Mouse (Mus musculus) hindbrain, embryonic 13.5 days (tissue): ENCODE data around the gene Vdac2. TPM values are rescaled to one million over a fixed set of nuclear protein-coding genes. Genes with fewer than 3 reads are reported as not detected.

Experiments used
- ATAC-seq: fragments of 200-750 bp; cut with Nextera tagmentation; 2 replicates; pipeline ENCODE4 v1.8.0; 2017; ENCODE audit warnings: moderate TSS enrichment; ENCODE audit not compliant: low FRiP score
- H3K27ac ChIP-seq: fragments of 300-500 bp; sonication (generic); 2 replicates; pipeline ENCODE4 v1.5.1; 2015; ENCODE audit warnings: inconsistent platforms, mild to moderate bottlenecking, moderate library complexity
- H3K27me3 ChIP-seq: fragments of 300-500 bp; sonication (generic); 2 replicates; pipeline ENCODE4 v1.6.1; 2015; ENCODE audit warnings: mild to moderate bottlenecking, inconsistent platforms
- H3K36me3 ChIP-seq: fragments of 300-500 bp; sonication (generic); 2 replicates; pipeline ENCODE4 v1.6.1; 2015; ENCODE audit warnings: mild to moderate bottlenecking, inconsistent platforms
- H3K4me1 ChIP-seq: fragments of 300-500 bp; sonication (generic); replicated peaks from 2 replicates; pipeline ENCODE4 v1.6.1; 2015; ENCODE audit warnings: inconsistent platforms
- H3K4me2 ChIP-seq: fragments of 300-500 bp; sonication (generic); 2 replicates; pipeline ENCODE4 v1.6.1; 2015; ENCODE audit warnings: inconsistent platforms, mild to moderate bottlenecking, moderate library complexity
- H3K4me3 ChIP-seq: fragments of 300-500 bp; sonication (generic); 2 replicates; pipeline ENCODE4 v1.5.1; 2015; ENCODE audit warnings: mild to moderate bottlenecking, inconsistent platforms
- H3K9ac ChIP-seq: fragments of 300-500 bp; sonication (generic); 2 replicates; pipeline ENCODE4 v1.6.1; 2015; ENCODE audit warnings: mild to moderate bottlenecking, inconsistent platforms
- H3K9me3 ChIP-seq: fragments of 300-500 bp; sonication (generic); 2 replicates; pipeline ENCODE4 v1.6.1; 2016; ENCODE audit warnings: inconsistent platforms
- WGBS: fragments of 180-500 bp; shearing (Covaris S2); methylation state at CpG from one replicate; pipeline ENCODE4 v1.1.7; 2015; 5-methylcytosine and 5-hydroxymethylcytosine counted together
- polyA plus RNA-seq: library from polyadenylated mRNA; unstranded; fragments of >200 nt; fragmentation: Nextera tagmentation; extraction: Ambion mirVana; gene quantifications from 2 replicates; pipeline ENCODE4 v1.2.1, GENCODE M21; 2015

Gene Vdac2
- polyA plus RNA-seq, 1 experiment from 2014 or later, result 250 TPM

DNA sequence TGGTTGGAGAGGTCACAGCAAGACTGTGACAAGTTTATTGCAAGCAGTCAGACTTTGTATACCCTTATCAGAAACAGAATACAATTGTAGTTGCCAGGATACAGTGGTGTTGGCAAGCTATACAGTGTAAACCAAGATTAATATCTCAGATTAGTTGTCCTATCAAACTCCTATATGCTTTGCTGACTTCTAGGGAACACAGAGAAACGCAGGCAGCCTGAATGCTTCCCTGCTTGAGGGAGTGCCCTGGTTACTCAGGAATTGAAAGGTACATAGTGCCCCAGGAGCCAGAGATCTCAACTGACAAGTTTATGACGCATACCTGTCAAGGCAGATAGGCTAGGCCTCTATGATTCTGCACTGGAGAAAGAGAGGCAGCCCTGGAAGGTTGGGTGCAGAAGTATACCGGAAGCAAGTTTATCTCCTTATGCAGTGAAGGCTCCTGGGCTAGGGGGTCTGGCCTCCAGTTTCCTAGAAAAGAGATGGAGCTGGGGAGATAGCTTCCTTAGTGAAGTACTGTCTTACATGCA is 18.3 kb upstream of the Vdac2 start:
- Histone ChIP-seq H3K4me2 (no peak overlapping the region), H3K27ac (no peak overlapping the region), H3K27me3 (no peaks in the 10 kb centered on the region), H3K36me3 (no peaks in the 10 kb centered on the region), H3K4me1 (no peaks in the 10 kb centered on the region), H3K4me3 (no peak overlapping the region), H3K9ac (no peak overlapping the region), H3K9me3 (no peaks in the 10 kb centered on the region)
- 87% methylated on average over 3 of the region's 3 CpGs for WGBS
- no peak for ATAC-seq

DNA sequence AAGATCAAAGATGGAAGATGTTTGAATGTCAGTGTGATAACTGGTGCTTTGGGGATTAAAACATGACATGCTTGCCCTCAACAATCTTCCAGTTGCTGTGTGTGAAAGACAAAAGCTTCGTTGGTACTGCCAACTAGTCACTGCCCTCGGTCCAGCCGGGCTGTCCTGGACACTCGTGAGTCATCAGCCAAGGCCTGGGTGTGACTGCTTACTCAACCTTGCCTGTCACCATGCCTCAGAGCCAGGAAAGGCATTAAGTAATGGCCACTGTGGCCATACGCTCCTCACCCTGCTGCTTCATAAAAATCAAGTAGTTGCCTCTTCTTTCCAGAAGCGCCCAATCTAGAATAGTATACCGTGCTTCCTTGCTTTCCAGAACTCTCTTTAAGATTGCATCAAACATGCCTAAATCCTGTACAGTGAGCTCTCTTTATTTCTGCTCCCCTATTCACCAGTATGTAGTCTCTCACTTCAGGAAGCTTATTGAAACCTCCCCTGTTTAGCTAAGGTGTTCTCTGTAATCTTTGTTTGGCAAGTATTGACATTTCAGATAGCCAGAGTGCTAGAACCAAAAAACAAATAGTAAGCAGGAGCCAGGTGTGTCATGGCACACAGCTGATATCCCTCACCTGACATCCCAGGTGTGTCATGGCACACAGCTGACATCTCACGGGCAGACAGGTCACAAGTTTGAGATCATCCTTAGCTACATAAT is 16.7 kb upstream of the Vdac2 start:
- H3K4me3 ChIP-seq, result no peak overlapping the region
- H3K9me3 ChIP-seq, result no peaks in the 10 kb centered on the region
- 90% methylated on average over 8 of the region's 8 CpGs for whole genome bisulfite sequencing
- H3K4me1 ChIP-seq, result no peaks in the 10 kb centered on the region
- no peaks in the 10 kb centered on the region for H3K36me3 ChIP-seq
- H3K9ac ChIP-seq, result no peak overlapping the region
- H3K4me2 ChIP-seq, result no peak overlapping the region
- ATAC-seq, result no peak
- H3K27me3 ChIP-seq, result no peaks in the 10 kb centered on the region
- no peak overlapping the region for H3K27ac ChIP-seq

DNA sequence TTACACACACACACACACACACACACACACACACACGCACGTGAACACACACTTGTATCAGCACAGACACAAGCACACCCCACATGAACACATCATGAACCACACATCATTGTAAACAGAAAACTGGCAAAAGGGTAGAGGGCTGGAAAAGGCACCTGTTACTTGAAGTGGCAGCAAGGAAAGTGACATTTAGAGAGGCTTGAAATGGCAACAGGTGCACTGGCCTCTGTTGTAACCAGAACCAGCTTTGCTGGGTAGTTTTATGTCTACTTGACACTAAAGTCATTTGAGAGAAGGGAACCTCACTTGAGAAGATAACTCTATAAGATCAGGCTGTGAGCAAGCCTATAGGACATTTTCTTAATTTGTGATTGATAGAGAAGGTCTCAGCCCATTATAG is 15.6 kb upstream of the Vdac2 start:
- H3K27me3 ChIP-seq, result no peaks in the 10 kb centered on the region
- H3K27ac ChIP-seq, result no peak overlapping the region
- no peaks in the 10 kb centered on the region for H3K4me1 ChIP-seq
- no peak for ATAC-seq
- no peak overlapping the region for H3K9ac ChIP-seq
- no peak overlapping the region for H3K4me2 ChIP-seq
- no peaks in the 10 kb centered on the region for H3K36me3 ChIP-seq
- no peak overlapping the region for H3K4me3 ChIP-seq
- 90% methylated on average over 2 of the region's 2 CpGs for WGBS
- no peaks in the 10 kb centered on the region for H3K9me3 ChIP-seq

DNA sequence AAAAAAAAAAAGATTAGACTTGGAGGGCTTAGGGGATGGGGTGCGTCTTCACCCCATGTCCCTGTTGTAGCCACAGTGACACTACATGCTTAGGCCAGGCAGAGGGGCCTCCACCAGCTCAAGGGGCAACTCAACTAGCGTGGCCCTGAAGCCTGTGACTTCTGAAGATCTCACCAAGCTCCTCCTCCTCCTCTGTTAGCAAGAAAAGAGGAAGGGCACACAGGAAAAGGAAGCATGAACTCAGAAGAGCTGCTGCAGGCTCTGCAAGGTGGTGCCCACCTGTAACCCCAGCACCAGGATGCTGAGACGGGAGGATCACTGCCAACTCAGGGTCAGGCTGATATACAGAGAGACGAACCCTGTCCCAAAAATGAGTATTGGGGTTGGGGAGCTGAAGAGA is 13.7 kb upstream of the Vdac2 start:
- Histone ChIP-seq H3K4me2 (no peak overlapping the region), H3K36me3 (no peaks in the 10 kb centered on the region), H3K27me3 (no peaks in the 10 kb centered on the region), H3K4me1 (no peaks in the 10 kb centered on the region), H3K9me3 (no peaks in the 10 kb centered on the region), H3K9ac (no peak overlapping the region), H3K27ac (no peak overlapping the region), H3K4me3 (no peak overlapping the region)
- WGBS, result 92% methylated on average over 4 of the region's 4 CpGs
- ATAC-seq, result no peak

DNA sequence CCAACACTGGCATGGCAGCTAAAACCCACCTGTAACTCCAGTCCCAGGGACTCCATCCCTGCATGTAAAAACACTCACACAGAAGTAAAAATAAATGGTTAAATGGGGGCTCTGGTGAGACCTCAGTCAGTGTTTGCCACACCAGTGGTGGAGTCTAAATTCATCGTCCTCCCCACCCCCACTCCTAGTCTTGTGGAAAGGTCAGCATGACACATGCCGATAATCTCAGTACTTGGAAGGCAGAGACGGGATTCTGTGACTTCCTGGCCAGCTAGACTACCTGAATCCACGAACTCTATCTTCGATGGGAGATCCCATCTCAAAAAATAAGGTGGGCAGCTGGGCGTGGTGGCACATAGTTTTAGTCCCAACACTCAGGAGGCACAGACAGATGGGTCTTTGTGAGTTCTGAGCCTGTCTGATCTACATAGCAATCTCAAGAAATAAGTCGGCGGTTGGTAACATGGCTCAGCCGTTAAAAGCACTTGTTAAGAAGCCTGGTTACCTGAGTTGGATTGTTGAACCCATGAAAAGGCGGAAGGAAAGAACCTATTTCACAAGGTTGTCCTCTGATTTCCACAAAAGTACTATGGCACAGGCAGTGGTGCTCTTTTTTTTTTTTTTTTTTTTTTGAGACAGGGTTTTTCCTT is 13.2 kb upstream of the Vdac2 start:
- Histone ChIP-seq H3K9ac (no peak overlapping the region), H3K4me2 (no peak overlapping the region), H3K4me3 (no peak overlapping the region), H3K9me3 (no peaks in the 10 kb centered on the region), H3K27ac (no peak overlapping the region), H3K27me3 (no peaks in the 10 kb centered on the region), H3K4me1 (no peaks in the 10 kb centered on the region), H3K36me3 (no peaks in the 10 kb centered on the region)
- WGBS, result 88% methylated on average over 10 of the region's 10 CpGs
- ATAC-seq, result no peak

DNA sequence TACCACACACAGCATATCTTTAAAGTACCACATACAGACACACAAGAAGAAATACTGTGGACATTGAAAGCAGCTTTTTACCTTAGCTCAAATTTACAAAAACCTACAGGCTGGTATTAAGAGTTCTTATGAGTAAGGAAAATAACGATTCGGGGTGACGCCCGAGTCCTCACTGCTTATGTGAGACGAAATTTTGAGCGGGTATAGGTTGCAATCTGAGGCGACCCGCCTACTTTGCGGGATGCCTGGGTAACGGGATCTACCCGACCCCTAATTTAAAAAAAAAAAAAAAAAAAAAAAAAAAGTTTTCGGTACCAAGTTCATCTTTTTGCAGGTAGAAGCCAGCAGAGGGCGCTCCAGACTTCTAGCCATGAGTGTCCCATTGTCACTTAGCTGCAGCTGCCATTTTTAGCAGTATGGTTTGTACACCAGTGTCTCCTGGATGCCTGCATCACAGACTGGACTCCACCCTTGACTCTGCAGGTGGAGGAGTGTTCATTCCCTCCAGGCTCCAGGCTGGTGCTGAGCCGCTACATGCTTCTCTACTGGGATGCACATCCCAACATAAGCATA is 12.4 kb upstream of the Vdac2 start:
- Histone ChIP-seq H3K27ac (no peak overlapping the region), H3K9ac (no peak overlapping the region), H3K4me1 (no peaks in the 10 kb centered on the region), H3K36me3 (no peaks in the 10 kb centered on the region), H3K4me2 (no peak overlapping the region), H3K27me3 (no peaks in the 10 kb centered on the region), H3K4me3 (no peak overlapping the region), H3K9me3 (no peaks in the 10 kb centered on the region)
- no peak for ATAC-seq
- WGBS, result 26% methylated on average over 14 of the region's 14 CpGs

DNA sequence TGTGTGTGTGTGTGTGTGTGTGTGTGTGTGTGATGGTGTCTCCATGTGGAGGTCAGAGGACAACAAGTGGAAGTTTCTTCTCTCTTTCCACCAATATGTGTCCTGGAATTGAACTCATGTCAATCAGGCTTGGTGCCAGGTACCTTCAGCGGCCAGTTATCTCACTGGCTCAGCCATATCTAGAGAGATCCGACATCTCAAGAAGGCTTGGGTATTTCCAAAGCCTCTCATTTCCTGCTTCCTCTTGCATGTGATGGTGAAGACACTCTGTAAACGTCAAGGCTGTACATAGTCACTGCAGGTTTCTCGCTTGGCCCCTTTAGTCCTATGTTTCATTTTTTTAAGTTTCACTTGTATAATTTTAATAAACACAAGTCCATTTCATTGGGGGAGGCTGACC is 11.8 kb upstream of the Vdac2 start:
- Histone ChIP-seq H3K27ac (no peak overlapping the region), H3K4me2 (no peak overlapping the region), H3K36me3 (no peaks in the 10 kb centered on the region), H3K4me1 (no peaks in the 10 kb centered on the region), H3K27me3 (no peaks in the 10 kb centered on the region), H3K9me3 (no peaks in the 10 kb centered on the region), H3K4me3 (no peak overlapping the region), H3K9ac (no peak overlapping the region)
- WGBS, result 95% methylated on average over 4 of the region's 4 CpGs
- ATAC-seq, result no peak

DNA sequence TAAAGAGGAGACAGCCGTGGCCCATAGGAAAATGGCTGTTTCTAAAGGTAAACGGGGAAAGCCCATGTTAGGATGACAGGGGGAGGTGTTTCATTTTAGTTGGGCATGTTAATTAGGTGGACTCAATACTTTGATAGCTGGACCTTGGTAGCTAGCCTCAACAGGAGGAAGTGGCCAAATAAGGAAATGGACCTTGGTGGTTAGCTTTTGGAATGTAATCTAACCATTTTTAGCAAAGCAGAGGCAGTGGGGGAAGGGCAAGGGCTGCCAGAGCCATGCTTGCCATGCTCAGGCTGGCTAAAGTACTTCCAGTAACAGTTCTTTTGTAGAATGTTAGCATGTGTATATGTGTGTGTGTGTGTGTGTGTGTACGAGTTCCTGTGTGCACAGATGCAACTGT is 11.2 kb upstream of the Vdac2 start:
- no peaks in the 10 kb centered on the region for H3K4me1 ChIP-seq
- H3K9ac ChIP-seq, result no peak overlapping the region
- ATAC-seq, result no peak
- no peaks in the 10 kb centered on the region for H3K27me3 ChIP-seq
- WGBS, result 88% methylated on average over 3 of the region's 3 CpGs
- H3K36me3 ChIP-seq, result no peaks in the 10 kb centered on the region
- no peak overlapping the region for H3K4me2 ChIP-seq
- H3K4me3 ChIP-seq, result no peak overlapping the region
- no peak overlapping the region for H3K27ac ChIP-seq
- H3K9me3 ChIP-seq, result no peaks in the 10 kb centered on the region

DNA sequence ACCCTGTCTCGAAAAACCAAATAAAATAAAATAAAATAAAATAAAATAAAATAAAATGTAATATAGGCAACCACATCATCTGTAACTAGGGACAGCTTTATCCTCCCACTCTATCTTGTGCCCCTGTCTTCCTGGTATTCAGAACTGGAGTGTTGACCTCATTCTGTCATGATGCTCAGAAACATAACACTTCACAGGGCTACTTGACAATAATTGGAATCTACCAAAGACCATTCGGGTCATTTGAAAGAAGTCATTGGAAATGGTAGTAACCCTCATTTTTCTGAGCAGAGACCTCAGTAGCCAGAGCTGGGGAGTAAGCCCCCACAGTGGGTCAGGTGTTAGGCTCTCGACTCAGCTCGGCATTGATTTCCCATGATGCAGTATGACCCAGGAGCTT is 10.4 kb upstream of the Vdac2 start:
- no peak overlapping the region for H3K27ac ChIP-seq
- H3K4me3 ChIP-seq, result no peak overlapping the region
- no peaks in the 10 kb centered on the region for H3K9me3 ChIP-seq
- ATAC-seq, result no peak
- H3K4me1 ChIP-seq, result no peaks in the 10 kb centered on the region
- H3K9ac ChIP-seq, result no peak overlapping the region
- WGBS, result 94% methylated on average over 4 of the region's 4 CpGs
- H3K4me2 ChIP-seq, result no peak overlapping the region
- no peaks in the 10 kb centered on the region for H3K27me3 ChIP-seq
- H3K36me3 ChIP-seq, result no peaks in the 10 kb centered on the region

DNA sequence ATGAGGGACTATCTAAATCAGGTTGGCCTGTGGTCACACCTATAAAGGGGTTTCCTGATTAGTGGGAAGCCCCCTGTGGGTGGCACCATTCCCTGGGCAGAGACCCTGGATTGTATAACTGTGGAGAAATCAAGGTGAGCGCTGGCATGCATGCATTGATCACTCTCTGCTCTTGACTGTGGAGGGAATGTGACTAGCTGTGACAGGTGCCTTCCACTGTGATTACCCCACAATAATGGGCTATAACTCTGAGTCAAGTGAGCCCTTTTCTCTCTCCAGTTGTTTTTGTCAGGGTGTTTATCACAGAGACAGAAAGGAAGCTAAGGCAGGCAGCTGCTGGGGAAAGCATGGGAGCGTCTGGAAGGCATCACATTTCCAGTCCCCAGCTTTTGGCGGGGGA is 8.8 kb upstream of the Vdac2 start:
- Histone ChIP-seq H3K9ac (no peak overlapping the region), H3K9me3 (no peaks in the 10 kb centered on the region), H3K27ac (no peak overlapping the region), H3K4me1 (no peaks in the 10 kb centered on the region), H3K4me2 (no peak overlapping the region), H3K4me3 (no peak overlapping the region), H3K27me3 (no peaks in the 10 kb centered on the region), H3K36me3 (no peaks in the 10 kb centered on the region)
- WGBS, result 80% methylated on average over 3 of the region's 3 CpGs
- ATAC-seq, result no peak

DNA sequence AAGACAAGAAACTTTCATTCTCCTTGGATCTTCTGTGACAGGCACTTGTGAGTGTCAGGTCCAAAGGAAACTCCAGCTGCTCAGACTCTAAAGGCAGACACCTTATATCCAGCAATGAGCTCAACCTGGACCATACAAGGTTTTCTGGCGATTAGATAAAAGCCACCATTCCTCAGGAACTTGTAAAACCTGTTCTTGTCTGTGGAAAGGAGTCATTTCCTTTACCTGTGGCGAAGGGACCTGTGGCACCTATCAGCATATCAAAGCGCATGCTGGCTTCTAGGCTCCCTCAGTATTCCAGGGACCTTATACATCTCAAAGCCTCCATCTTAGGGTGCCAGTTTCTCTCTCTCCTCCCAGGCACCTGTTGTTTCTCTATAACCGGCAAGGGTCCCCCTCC is 7.6 kb upstream of the Vdac2 start:
- no peak overlapping the region for H3K27ac ChIP-seq
- H3K4me3 ChIP-seq, result no peak overlapping the region
- no peak overlapping the region for H3K4me2 ChIP-seq
- H3K9me3 ChIP-seq, result no peaks in the 10 kb centered on the region
- WGBS, result 42% methylated on average over 4 of the region's 4 CpGs
- peaks cover 4% of the 10 kb centered on the region; the same call in 1 of the 2 replicates for H3K4me1 ChIP-seq
- no peaks in the 10 kb centered on the region for H3K36me3 ChIP-seq
- no peak for ATAC-seq
- H3K9ac ChIP-seq, result no peak overlapping the region
- no peaks in the 10 kb centered on the region for H3K27me3 ChIP-seq

DNA sequence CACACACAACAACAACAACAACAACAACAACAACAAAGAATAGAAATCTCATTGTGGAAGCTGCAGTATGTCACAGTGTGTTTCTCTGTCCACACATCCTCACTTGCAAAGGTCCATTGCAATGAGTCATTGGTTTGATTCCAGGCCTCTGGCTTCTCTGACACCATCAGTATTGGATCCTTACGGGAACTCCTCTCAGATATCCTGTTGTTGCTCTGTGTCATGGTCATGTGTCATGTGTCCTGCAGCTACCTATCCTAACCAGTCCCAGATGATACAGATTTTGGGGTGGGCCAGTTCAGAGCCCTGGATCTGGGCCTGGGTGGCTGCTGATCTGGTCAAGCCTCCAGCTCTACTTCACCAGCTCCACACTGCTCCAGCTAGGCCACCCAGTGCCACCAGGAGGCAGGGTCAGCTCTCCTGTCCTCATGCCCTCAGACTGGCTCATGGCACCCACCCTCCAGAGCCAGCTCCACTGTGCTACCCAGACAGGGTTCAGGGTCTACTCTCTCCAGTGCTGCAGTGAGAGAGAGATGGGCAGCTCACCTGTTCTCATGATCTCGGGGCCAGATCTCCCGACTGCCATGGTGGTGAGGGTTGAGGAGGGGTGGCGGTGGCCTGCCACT is 4.0 kb upstream of the Vdac2 start:
- no peak for ATAC-seq

More for the DNA sequence above, 4.0 kb upstream of the Vdac2 start:
- H3K27ac ChIP-seq, result no peak overlapping the region
- H3K4me2 ChIP-seq, result no peak overlapping the region
- H3K4me1 ChIP-seq, result peaks cover 12% of the 10 kb centered on the region
- WGBS, result 96% methylated on average over 4 of the region's 4 CpGs
- no peaks in the 10 kb centered on the region for H3K27me3 ChIP-seq
- H3K9me3 ChIP-seq, result no peaks in the 10 kb centered on the region
- no peak overlapping the region for H3K4me3 ChIP-seq
- H3K9ac ChIP-seq, result no peak overlapping the region
- H3K36me3 ChIP-seq, result no peaks in the 10 kb centered on the region
